ENCODE assay signal across 8 mouse cellular contexts in genomic region chr5:114512756-114513155, GRCm38 (mm10). TPM values are rescaled to one million over a fixed set of nuclear protein-coding genes. Genes with fewer than 3 reads are reported as not detected.
DNase-seq lines count a peak whose midpoint lies in the region; ATAC-seq lines count a peak whose summit lies in the region.

No protein-coding gene starts in this region.

- H3K4me2 ChIP-seq in kidney, embryonic 14.5 days (replicated peaks; ENCODE audit: low read depth, low read length) = 0 out of 2 replicates have a peak overlapping the region, but pooled peaks have one; percentile 18
- H3K4me2 ChIP-seq in embryonic facial prominence, embryonic 14.5 days (ENCODE audit: low read depth, low read length) = no peak overlapping the region

- no peak overlapping the region for H3K27ac ChIP-seq in kidney, embryonic 14.5 days (ENCODE audit: low read depth, low read length)
- H3K27ac ChIP-seq in embryonic facial prominence, embryonic 14.5 days (replicated peaks; ENCODE audit: low read depth, low read length) = no peak overlapping the region
- H3K27ac ChIP-seq in heart, embryonic 10.5 days = no peak overlapping the region

- H3K9ac ChIP-seq in kidney, embryonic 14.5 days (ENCODE audit: low read depth, low read length) = no peak overlapping the region
- H3K9ac ChIP-seq in embryonic facial prominence, embryonic 14.5 days (ENCODE audit: low read depth, low read length) = no peak overlapping the region

- H3K4me1 ChIP-seq in kidney, embryonic 14.5 days (ENCODE audit: control insufficient read depth, insufficient read depth, low read length) = no peaks in the 10 kb centered on the region; the same call in 1 of the 2 replicates
- H3K4me1 ChIP-seq in embryonic facial prominence, embryonic 14.5 days (ENCODE audit: control insufficient read depth, insufficient read depth, low read length) = peaks cover 3% of the 10 kb centered on the region; the same call in 1 of the 2 replicates
- peaks cover 26% of the 10 kb centered on the region for H3K4me1 ChIP-seq in heart, embryonic 10.5 days

- 26% methylated on average over 9 of the region's 9 CpGs for WGBS in kidney, embryonic 14.5 days
- WGBS in embryonic facial prominence, embryonic 14.5 days = 19% methylated on average over 9 of the region's 9 CpGs
- WGBS in heart, embryonic 10.5 days = 22% methylated on average over 9 of the region's 9 CpGs

- no peaks in the 10 kb centered on the region for H3K36me3 ChIP-seq in kidney, embryonic 14.5 days (ENCODE audit: control insufficient read depth, insufficient read depth, low read length)
- no peaks in the 10 kb centered on the region for H3K36me3 ChIP-seq in embryonic facial prominence, embryonic 14.5 days (ENCODE audit: control insufficient read depth, insufficient read depth, low read length)
- H3K36me3 ChIP-seq in heart, embryonic 10.5 days = no peaks in the 10 kb centered on the region

- no peaks in the 10 kb centered on the region for H3K9me3 ChIP-seq in kidney, embryonic 14.5 days (ENCODE audit: control insufficient read depth, low read length)
- no peaks in the 10 kb centered on the region for H3K9me3 ChIP-seq in embryonic facial prominence, embryonic 14.5 days (ENCODE audit: control insufficient read depth, low read length)
- no peaks in the 10 kb centered on the region for H3K9me3 ChIP-seq in heart, embryonic 10.5 days

- 0 out of 2 replicates have a peak, but pooled peaks cover 17% of the 10 kb centered on the region for H3K27me3 ChIP-seq in kidney, embryonic 14.5 days (ENCODE audit: control insufficient read depth, insufficient read depth, low read length)
- H3K27me3 ChIP-seq in embryonic facial prominence, embryonic 14.5 days (replicated peaks; ENCODE audit: control insufficient read depth, insufficient read depth, low read length) = peaks cover 25% of the 10 kb centered on the region
- H3K27me3 ChIP-seq in heart, embryonic 10.5 days (ENCODE audit: insufficient read depth, poor library complexity, severe bottlenecking) = peaks cover 71% of the 10 kb centered on the region

- no peak for DNase-seq in kidney, postnatal 14 days
- peak; percentile 70 for DNase-seq in CD4-positive helper T cell, adult 2 months (ENCODE audit: low read depth, low spot score)
- peak; percentile 57 for DNase-seq in embryonic facial prominence, embryonic 14.5 days (ENCODE audit: low spot score)
- DNase-seq in lung, postnatal 36 days = peak; percentile 53
- DNase-seq in Muller cell, postnatal 12 days (ENCODE audit: inconsistent ontology term) = no peak
- no peak for DNase-seq in cerebellum, adult 9-10 months
- no peak for DNase-seq in heart, embryonic 10.5 days (ENCODE audit: low spot score)

- ATAC-seq in kidney, embryonic 14.5 days (ENCODE audit: low FRiP score, low TSS enrichment) = no peak
- peak; percentile 58; the same call in 1 of the 2 replicates for ATAC-seq in embryonic facial prominence, embryonic 14.5 days (ENCODE audit: low read depth)

- no peak overlapping the region for H3K4me3 ChIP-seq in kidney, embryonic 14.5 days (ENCODE audit: low read length)
- H3K4me3 ChIP-seq in embryonic facial prominence, embryonic 14.5 days (ENCODE audit: low read depth, low read length) = no peak overlapping the region; the same call in 1 of the 2 replicates
- H3K4me3 ChIP-seq in heart, embryonic 10.5 days = no peak overlapping the region

RNA-seq across cellular contexts. Expression of gene Fam222a, which starts 55.1 kb away (rescaled TPM):
- polyA plus RNA-seq in kidney, embryonic 14.5 days (2014; fragmentation: Nextera tagmentation; extraction: Ambion mirVana) = 5.6 and 5.8 TPM in 2 replicates
- 1.4 and 1.6 TPM in 2 replicates for polyA plus RNA-seq in embryonic facial prominence, embryonic 14.5 days (2014; fragmentation: Nextera tagmentation; extraction: Ambion mirVana)
- polyA plus RNA-seq in heart, embryonic 10.5 days (2016; fragmentation: Nextera tagmentation; extraction: Ambion mirVana) = 0.60 and 1.5 TPM in 2 replicates

Comparison
In these comparisons a context has a peak if more than half of its experiments do, and no peak if none do; other contexts are left out.
1. DNase-seq: peak in CD4-positive helper T cell, adult 2 months (single experiment), embryonic facial prominence, embryonic 14.5 days (single experiment) and lung, postnatal 36 days (single experiment); none in kidney, postnatal 14 days (single experiment), Muller cell, postnatal 12 days (single experiment), cerebellum, adult 9-10 months (single experiment) and heart, embryonic 10.5 days (single experiment).